ENCODE assay signal across 12 mouse cellular contexts in the genomic region with DNA sequence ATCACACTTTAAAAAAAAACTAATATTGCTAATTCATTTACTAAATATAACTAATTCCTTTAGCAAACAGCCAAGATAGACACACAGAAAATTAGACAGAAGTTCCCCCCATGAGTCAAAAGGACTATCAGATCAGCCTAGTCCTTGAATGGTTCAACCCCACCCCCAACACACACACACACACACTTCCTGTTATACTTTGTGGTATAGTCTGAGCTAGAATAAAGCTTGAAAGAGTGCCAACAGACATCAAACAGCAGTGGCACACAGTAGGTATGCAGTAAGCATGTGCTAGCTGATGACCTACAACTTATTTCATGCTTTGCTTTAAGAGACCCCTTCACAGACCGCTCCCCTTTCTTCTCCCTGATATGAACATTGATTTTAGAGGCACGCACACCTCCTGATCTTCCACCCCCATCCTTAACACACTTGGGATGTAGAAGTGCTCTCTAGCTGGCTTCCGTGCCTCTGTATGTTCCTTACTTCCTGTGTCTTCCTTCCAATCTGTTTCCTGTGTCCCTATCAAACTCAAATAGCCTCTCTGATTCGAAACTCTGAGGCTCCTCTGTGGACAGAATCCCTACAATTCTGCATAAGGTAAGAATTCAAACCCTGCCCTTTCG.
DNase-seq lines count a peak whose midpoint lies in the region; ATAC-seq lines count a peak whose summit lies in the region.
"Had no signal": no experiment of that assay in that cellular context is flagged by ENCODE, and none has a peak within 500 bp of the region (broad histone marks: within the 10 kb centered on the region; RNA-seq: fewer than 3 reads in every experiment).

No protein-coding gene starts in this region.

- peak; percentile 91 for DNase-seq in 416B (ENCODE audit: low read depth)
- peak; percentile 23 to 61 for DNase-seq in CD8-positive naive resting alpha-beta T cell, adult 2 months (ENCODE audit: low read depth in 2 of 2, low spot score in 2 of 2)
- peak; percentile 19 to 61 for DNase-seq in thymus, adult 18-20 months
- DNase-seq in layer of hippocampus, adult 18-20 months (ENCODE audit: low spot score in 2 of 2): no peak
- DNase-seq in layer of hippocampus, adult 11-12 months (ENCODE audit: low spot score): no peak
- DNase-seq in cerebellum, adult 8-10 months: no peak
- DNase-seq: cerebellum, adult 2 months; heart, postnatal 36 days; kidney, postnatal 4 days; liver, postnatal 0 days had no signal

- peak; percentile 93 for ATAC-seq in inflammation-experienced regulatory T-cells, adult 6 months
- ATAC-seq: liver, postnatal 0 days; midbrain, embryonic 13.5 days had no signal

Comparison
In these comparisons a context has a peak if more than half of its experiments do, and no peak if none do; other contexts are left out.
1. DNase-seq: peak in 416B (single experiment), CD8-positive naive resting alpha-beta T cell, adult 2 months (2 of 2) and thymus, adult 18-20 months (2 of 2); none in layer of hippocampus, adult 18-20 months (0 of 2), layer of hippocampus, adult 11-12 months (single experiment) and cerebellum, adult 8-10 months (single experiment).